Mouse (Mus musculus) limb, embryonic 11.5 days (tissue): Measurements from ENCODE around the gene Hyal1. TPM values are rescaled to one million over a fixed set of nuclear protein-coding genes. Genes with fewer than 3 reads are reported as not detected.
"Not testable (repeated sequence)": the region's sequence is repeated elsewhere in the genome, so short reads cannot be mapped to it uniquely, and the experiment has no call there.

Experiments
- ATAC-seq: fragments of 200-750 bp; cut with Nextera tagmentation; 2 replicates; pipeline ENCODE4 v1.8.0; 2017; ENCODE audit warnings: low read depth; ENCODE audit not compliant: insufficient number of reproducible peaks, low FRiP score, low TSS enrichment
- DNase-seq: peaks from one replicate; pipeline ENCODE4 v3.0.0-alpha.2; 2015; ENCODE audit warnings: low spot score
- H3K27ac ChIP-seq: fragments of 300-500 bp; sonication (generic); replicated peaks from 2 replicates; pipeline ENCODE4 v1.5.1; 2014; ENCODE audit warnings: low read depth, mild to moderate bottlenecking, low read length
- H3K27me3 ChIP-seq: fragments of 300-500 bp; sonication (generic); 2 replicates; pipeline ENCODE4 v1.6.1; 2014; ENCODE audit warnings: mild to moderate bottlenecking, low read length, mixed read lengths; ENCODE audit not compliant: control insufficient read depth, insufficient read depth
- H3K36me3 ChIP-seq: fragments of 300-500 bp; sonication (generic); 2 replicates; pipeline ENCODE4 v1.6.1; 2014; ENCODE audit warnings: mild to moderate bottlenecking, low read length, moderate library complexity, mixed read lengths; ENCODE audit not compliant: control insufficient read depth, insufficient read depth
- H3K4me1 ChIP-seq: fragments of 300-500 bp; sonication (generic); 2 replicates; pipeline ENCODE4 v1.6.1; 2014; ENCODE audit warnings: low read length, mixed read lengths; ENCODE audit not compliant: control insufficient read depth, insufficient read depth
- H3K4me2 ChIP-seq: fragments of 300-500 bp; sonication (generic); 2 replicates; pipeline ENCODE4 v1.6.1; 2014; ENCODE audit warnings: low read depth, mild to moderate bottlenecking, moderate library complexity; ENCODE audit not compliant: severe bottlenecking
- H3K4me3 ChIP-seq: fragments of 300-500 bp; sonication (generic); 2 replicates; pipeline ENCODE4 v1.5.1; 2014; ENCODE audit warnings: low read depth, low read length
- H3K9ac ChIP-seq: fragments of 300-500 bp; sonication (generic); 2 replicates; pipeline ENCODE4 v1.6.1; 2014; ENCODE audit warnings: mild to moderate bottlenecking, low read length
- H3K9me3 ChIP-seq: fragments of 300-500 bp; sonication (generic); 2 replicates; pipeline ENCODE4 v1.6.1; 2016; ENCODE audit warnings: low read length; ENCODE audit not compliant: control insufficient read depth
- WGBS: fragments of 180-500 bp; shearing (Covaris S2); extraction: QIAGEN DNeasy Blood & Tissue Kit; methylation state at CpG from one replicate; pipeline ENCODE4 v1.1.7; 2014; 5-methylcytosine and 5-hydroxymethylcytosine counted together
- polyA plus RNA-seq: library from polyadenylated mRNA; unstranded; fragments of >200 nt; fragmentation: Nextera tagmentation; extraction: Ambion mirVana; gene quantifications from 2 replicates; pipeline ENCODE4 v1.2.1, GENCODE M21; 2014

Hyal1 gene
- polyA plus RNA-seq, 1 experiment from 2014 or later = 8.4 TPM

DNA sequence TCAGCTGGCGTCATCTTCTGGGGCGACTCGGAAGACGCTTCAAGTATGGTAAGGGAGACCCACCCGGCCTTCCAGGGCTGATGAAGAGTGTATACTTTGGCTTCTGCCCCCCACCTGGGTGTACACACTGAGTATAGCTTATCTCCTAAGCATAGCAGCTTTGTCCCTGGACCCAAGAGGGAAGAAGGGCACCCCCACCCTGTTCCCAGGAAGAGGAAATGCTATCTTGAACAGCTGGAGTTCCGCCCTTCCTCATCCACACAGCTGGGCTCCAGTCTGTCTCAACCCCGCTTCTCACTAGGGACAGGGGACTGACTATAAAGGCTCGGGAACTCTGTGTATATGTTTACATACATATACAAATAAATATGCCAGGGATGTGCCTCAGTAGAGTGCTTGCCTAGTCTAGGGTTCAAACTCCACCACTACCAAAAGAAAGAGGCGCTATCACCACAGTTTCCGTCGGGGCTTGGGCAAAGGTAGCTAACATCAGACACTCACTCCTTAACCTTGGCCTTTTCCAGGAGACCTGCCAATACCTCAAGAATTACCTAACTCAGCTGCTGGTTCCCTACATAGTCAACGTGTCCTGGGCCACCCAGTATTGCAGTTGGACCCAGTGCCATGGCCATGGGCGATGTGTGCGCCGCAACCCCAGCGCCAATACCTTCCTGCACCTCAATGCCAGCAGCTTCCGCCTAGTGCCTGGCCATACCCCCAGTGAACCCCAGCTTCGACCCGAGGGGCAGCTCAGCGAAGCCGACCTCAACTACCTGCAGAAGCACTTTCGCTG is 5.0 kb upstream of the Hyal1 start:
- no peaks in the 10 kb centered on the region for H3K9me3 ChIP-seq
- no peak overlapping the region for H3K4me3 ChIP-seq
- no peak overlapping the region for H3K4me2 ChIP-seq
- H3K4me1 ChIP-seq = peaks cover 29% of the 10 kb centered on the region
- no peak overlapping the region for H3K9ac ChIP-seq
- no peak for DNase-seq
- H3K27ac ChIP-seq = no peak overlapping the region
- no peaks in the 10 kb centered on the region for H3K27me3 ChIP-seq
- peaks cover 21% of the 10 kb centered on the region; the same call in 1 of the 2 replicates for H3K36me3 ChIP-seq
- WGBS = 93% methylated on average over 22 of the region's 22 CpGs
- no peak for ATAC-seq

- peaks cover 28% of the 10 kb centered on the region for H3K4me1 ChIP-seq
- ATAC-seq (no peak), DNase-seq (no peak)
- no peaks in the 10 kb centered on the region for H3K9me3 ChIP-seq
- peaks cover 21% of the 10 kb centered on the region; the same call in 1 of the 2 replicates for H3K36me3 ChIP-seq
- H3K27ac ChIP-seq = no peak overlapping the region
- H3K4me2 ChIP-seq = no peak overlapping the region
- 96% methylated on average over 2 of the region's 2 CpGs for WGBS
- H3K9ac ChIP-seq = no peak overlapping the region
- no peak overlapping the region for H3K4me3 ChIP-seq
- H3K27me3 ChIP-seq = no peaks in the 10 kb centered on the region
Observed at GRCm38 (mm10) chr9:107572327-107572662, 4.4 kb upstream of the Hyal1 start.

DNA sequence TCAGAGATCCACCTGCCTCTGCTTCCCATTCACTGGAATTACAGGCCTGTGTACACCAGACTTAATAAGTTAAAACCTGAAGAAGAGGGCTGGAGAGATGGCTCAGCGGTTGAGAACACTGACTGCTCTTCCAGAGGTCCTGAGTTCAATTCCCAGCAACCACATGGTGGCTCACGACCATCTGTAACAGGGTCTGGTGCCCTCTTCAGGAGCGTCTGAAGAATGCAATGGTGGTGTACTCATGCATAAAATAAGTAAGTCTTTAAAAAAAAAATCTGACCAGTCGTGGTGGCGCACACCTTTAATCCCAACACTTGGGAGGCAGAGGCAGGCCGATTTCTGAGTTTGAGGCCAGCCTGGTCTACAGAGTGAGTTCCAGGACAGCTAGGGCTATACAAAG is 3.0 kb upstream of the Hyal1 start:
- H3K9me3 ChIP-seq, H3K4me2 ChIP-seq, H3K9ac ChIP-seq, ATAC-seq, H3K4me3 ChIP-seq, H3K27ac ChIP-seq, DNase-seq, H3K27me3 ChIP-seq: not testable (repeated sequence)
- Histone ChIP-seq H3K4me1 (peaks cover 32% of the 10 kb centered on the region), H3K36me3 (peaks cover 21% of the 10 kb centered on the region; the same call in 1 of the 2 replicates)
- 79% methylated on average over 6 of the region's 6 CpGs for WGBS

DNA sequence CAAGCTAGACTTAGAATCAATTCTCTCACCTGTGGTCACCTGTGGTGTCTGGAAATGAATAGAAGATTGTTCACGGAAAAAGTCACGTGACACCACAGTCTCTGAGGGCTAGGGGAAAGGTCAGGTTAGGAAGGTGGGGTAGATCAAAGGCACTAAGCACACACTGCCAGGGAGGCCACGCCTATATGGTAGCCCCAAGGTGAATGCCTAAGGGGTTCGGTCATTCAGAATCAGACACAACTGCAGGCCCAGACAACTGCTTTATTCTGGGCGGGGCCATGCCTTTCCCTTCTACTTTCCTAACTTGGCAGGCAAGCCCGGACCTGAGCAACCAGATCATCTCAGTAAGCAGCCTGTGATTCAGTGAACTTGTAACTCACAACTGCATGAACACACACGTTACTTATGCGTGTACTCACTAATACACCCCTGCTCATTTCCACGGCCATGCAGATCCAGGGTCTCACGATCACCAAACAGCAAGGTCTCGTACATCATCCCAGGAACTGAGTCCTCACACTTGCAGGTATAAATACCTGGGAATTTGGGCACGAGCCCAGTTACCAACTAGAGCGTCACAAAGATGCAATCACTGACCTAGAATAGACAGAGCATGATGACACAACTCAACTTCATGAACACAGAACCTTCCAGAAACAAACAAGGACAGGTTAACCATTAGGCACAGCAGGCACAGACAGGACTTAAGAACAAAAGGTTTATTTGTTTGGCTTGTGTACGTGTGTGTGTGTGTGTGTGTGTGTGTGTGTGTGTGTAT is 959 bp upstream of the Hyal1 start:
- Histone ChIP-seq H3K27me3 (no peaks in the 10 kb centered on the region), H3K27ac (peak overlapping the region; percentile 73), H3K9ac (no peak overlapping the region), H3K9me3 (no peaks in the 10 kb centered on the region), H3K4me3 (no peak overlapping the region), H3K4me1 (peaks cover 26% of the 10 kb centered on the region), H3K4me2 (no peak overlapping the region), H3K36me3 (peaks cover 19% of the 10 kb centered on the region; the same call in 1 of the 2 replicates)
- DNase-seq (peak; percentile 41), ATAC-seq (no peak)
- WGBS = 82% methylated on average over 14 of the region's 14 CpGs

DNA sequence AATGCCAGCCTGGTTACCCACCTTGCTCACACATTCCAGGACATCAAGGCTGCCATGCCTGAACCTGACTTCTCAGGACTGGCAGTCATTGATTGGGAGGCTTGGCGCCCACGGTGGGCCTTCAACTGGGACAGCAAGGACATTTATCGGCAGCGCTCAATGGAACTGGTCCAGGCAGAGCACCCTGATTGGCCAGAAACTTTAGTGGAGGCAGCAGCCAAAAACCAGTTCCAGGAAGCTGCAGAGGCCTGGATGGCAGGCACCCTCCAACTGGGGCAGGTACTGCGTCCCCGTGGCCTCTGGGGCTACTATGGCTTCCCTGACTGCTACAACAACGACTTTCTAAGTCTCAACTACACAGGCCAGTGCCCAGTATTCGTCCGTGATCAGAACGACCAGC is 1.1 kb downstream of the Hyal1 start:
- Histone ChIP-seq H3K9me3 (no peaks in the 10 kb centered on the region), H3K36me3 (peaks cover 4% of the 10 kb centered on the region), H3K27ac (no peak overlapping the region), H3K4me3 (no peak overlapping the region), H3K27me3 (no peaks in the 10 kb centered on the region), H3K4me1 (peaks cover 24% of the 10 kb centered on the region), H3K4me2 (no peak overlapping the region; the same call in 1 of the 2 replicates), H3K9ac (no peak overlapping the region)
- no peak for ATAC-seq
- WGBS = 94% methylated on average over 10 of the region's 10 CpGs
- no peak for DNase-seq

DNA sequence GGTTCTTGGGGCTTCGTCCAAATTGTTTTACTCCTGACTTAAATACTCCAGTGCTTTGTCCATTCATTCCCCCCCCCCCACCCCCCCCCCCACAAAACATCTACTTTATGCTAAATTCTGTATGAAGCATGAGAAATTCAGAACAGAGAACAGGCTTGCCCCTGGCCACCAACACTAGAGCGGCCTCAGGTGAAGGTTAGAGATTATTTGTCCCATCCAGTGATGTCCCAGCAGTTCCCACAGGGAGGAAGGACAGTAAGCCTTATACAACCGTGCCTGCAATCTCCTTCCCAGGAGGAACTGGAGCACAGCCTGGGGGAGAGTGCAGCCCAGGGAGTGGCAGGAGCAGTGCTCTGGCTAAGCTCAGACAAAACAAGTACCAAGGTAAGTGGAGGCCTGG is 1.9 kb downstream of the Hyal1 start, which contains the start of gene Naa80:
TSS of gene Naa80 (plus strand) at position 301 of the 400 bp plus-strand sequence.
- no peak within 1 kb of the TSS; the same call in 1 of the 2 replicates for H3K4me2 ChIP-seq
- H3K4me3 ChIP-seq = no peak within 1 kb of the TSS
- ATAC-seq (no peak), DNase-seq (no peak)
- H3K27ac ChIP-seq = no peak within 1 kb of the TSS
- H3K27me3 ChIP-seq = no peaks in the 10 kb centered on the region
- peaks cover 24% of the 10 kb centered on the region for H3K4me1 ChIP-seq
- no peaks in the 10 kb centered on the region for H3K9me3 ChIP-seq
- 72% methylated on average over 3 of the region's 3 CpGs for WGBS
- peaks cover 10% of the 10 kb centered on the region for H3K36me3 ChIP-seq
- no peak within 1 kb of the TSS for H3K9ac ChIP-seq

DNA sequence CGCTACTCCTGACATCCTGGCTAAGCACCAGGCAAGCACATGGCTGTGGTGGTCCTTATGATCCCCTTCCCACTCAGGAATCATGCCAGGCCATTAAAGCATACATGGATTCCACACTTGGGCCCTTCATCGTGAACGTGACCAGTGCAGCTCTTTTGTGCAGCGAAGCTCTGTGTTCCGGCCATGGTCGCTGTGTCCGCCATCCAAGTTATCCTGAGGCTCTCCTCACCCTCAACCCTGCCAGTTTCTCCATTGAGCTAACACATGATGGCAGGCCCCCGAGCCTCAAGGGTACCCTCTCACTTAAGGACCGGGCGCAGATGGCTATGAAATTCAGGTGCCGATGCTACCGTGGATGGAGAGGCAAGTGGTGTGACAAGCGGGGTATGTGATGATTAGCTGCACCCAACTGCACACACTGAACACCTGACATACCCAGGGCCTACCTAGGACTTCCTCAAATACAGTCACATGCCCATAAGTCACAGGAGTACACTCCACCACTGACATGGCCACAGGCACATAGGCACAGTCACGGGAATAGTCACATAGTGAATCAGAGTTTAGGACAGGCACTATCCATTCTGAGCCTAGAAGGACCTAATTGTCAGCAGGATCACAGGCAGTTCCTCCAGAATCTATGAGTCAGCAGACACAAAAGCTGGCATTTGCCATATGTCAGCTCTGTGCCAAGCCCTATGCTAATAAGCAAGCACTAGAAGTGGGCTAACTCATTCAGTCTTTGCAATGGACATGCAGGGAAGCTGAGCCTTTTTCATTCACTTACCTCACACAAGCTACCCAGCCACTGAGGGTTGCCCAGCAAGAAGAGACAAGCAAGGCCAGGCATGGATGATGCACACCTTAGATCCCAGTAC is 2.5 kb downstream of the Hyal1 start:
- Histone ChIP-seq H3K9ac (no peak overlapping the region), H3K4me2 (no peak overlapping the region), H3K27ac (no peak overlapping the region), H3K4me1 (peaks cover 24% of the 10 kb centered on the region), H3K4me3 (no peak overlapping the region), H3K9me3 (no peaks in the 10 kb centered on the region), H3K27me3 (no peaks in the 10 kb centered on the region), H3K36me3 (peaks cover 7% of the 10 kb centered on the region)
- DNase-seq (no peak), ATAC-seq (no peak)
- 97% methylated on average over 14 of the region's 14 CpGs for WGBS
